Mouse (Mus musculus): ENCODE measurements around the gene Prl2c2. TPM values are rescaled to one million over a fixed set of nuclear protein-coding genes. Genes with fewer than 3 reads are reported as not detected.
"Not testable (repeated sequence)": the region's sequence is repeated elsewhere in the genome, so short reads cannot be mapped to it uniquely, and the experiment has no call there.

Prl2c2 gene
- 0.47 TPM in 1 of 2 replicates, not detected in the other for polyA plus RNA-seq (2015; fragmentation: Nextera tagmentation; extraction: Ambion mirVana)

GRCm38 (mm10) chr13:13005283-13005682, at the start of gene Prl2c2:
TSS of gene Prl2c2 (minus strand) at chr13:13005383.
- H3K36me3 ChIP-seq; H3K9me3 ChIP-seq; H3K4me3 ChIP-seq; ATAC-seq (ENCODE audit: extremely low read depth, insufficient number of reproducible peaks, low FRiP score, low TSS enrichment); H3K9ac ChIP-seq; H3K27me3 ChIP-seq (replicated peaks); H3K27ac ChIP-seq (replicated peaks); H3K4me1 ChIP-seq; H3K4me2 ChIP-seq: not testable (repeated sequence)
- 34% methylated on average over 2 of the region's 2 CpGs for WGBS

GRCm38 (mm10) chr13:13025872-13026271, 20.7 kb upstream of the Prl2c2 start:
- 48% methylated on average over 3 of the region's 3 CpGs for WGBS
- H3K27me3 ChIP-seq (replicated peaks); H3K4me2 ChIP-seq; H3K9ac ChIP-seq; H3K4me3 ChIP-seq; H3K27ac ChIP-seq (replicated peaks); H3K4me1 ChIP-seq; ATAC-seq (ENCODE audit: extremely low read depth, insufficient number of reproducible peaks, low FRiP score, low TSS enrichment); H3K9me3 ChIP-seq; H3K36me3 ChIP-seq: not testable (repeated sequence)

- not testable (repeated sequence) for ATAC-seq (ENCODE audit: extremely low read depth, insufficient number of reproducible peaks, low FRiP score, low TSS enrichment); H3K27me3 ChIP-seq (replicated peaks); H3K9ac ChIP-seq; H3K4me2 ChIP-seq; H3K4me3 ChIP-seq; H3K36me3 ChIP-seq; H3K4me1 ChIP-seq; H3K9me3 ChIP-seq; H3K27ac ChIP-seq (replicated peaks)
- WGBS, result 64% methylated on average over 2 of the region's 2 CpGs
These were observed 8.9 kb upstream of the Prl2c2 start for GRCm38 (mm10) chr13:13013993-13014549.

Other genes with a start within 250 kb of the Prl2c2 start
- gene Prl2c3, start 205.3 kb downstream of the Prl2c2 start, polyA plus RNA-seq (2015; fragmentation: Nextera tagmentation; extraction: Ambion mirVana), result not detected in 2 replicates
- not detected in 2 replicates for gene Prl2c5, start 177.3 kb upstream of the Prl2c2 start, polyA plus RNA-seq (2015; fragmentation: Nextera tagmentation; extraction: Ambion mirVana)